Mouse (Mus musculus) T-helper 17 cell (primary cell): ENCODE measurements at regions not wholly inside any gene's neighbourhood (a gene's known extent, or its start where the extent isn't known, plus 50 kb on each side); places are given as distances from the start of the nearest gene placed in this dataset.

Experiments
- in situ Hi-C, 2 experiments: fragments of 300-600 bp; cut with MboI, MseI; formaldehyde crosslinking; loops; 1 replicate in 1 of 2; 2 replicates in 1 of 2; pipeline ENCODE4 v1.15.1; 2025; ENCODE audit warnings: high pct_unique_total_duplicates in 2 of 2

DNA sequence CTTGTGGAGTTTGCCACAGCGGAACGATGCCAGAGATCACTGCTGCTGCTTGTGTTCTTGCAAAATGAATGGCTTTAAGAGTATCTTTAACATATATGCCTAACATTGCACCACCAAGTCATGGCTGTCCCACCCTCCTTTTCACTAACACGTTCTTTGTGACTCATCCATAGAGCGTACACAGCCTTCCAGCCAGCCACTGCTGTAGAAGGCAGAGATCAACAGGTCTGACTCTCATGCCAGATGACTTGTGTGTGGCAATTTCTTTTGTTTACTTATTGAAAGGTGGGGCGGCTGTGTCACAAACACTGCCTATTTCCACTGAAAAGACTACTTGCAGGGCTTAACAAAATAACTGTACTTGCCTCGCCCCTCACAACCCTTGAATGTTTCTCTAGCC is 239.5 kb upstream of the Rgma start:
- in situ Hi-C loops: no loop called here

DNA sequence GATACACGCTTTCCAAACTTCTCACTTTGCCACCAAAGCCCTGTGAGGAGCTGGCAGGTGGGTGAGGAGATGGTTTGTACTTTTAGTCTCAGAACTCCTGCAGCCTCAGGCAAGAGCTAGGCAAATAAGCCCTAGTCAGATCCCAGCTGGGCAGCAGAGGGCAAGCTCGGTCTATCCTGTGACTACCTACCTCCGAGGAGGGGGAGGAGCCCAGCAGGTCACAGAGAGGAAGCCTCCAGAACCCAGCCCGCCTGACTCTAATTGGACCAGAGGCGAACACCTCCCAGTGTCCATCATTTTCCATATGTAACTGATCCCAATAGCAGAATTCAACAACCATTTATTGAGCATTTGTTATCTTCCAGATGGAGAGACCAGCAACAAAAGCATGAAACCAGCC is 237.0 kb upstream of the Rgma start:
- in situ Hi-C loops: no loop called here

DNA sequence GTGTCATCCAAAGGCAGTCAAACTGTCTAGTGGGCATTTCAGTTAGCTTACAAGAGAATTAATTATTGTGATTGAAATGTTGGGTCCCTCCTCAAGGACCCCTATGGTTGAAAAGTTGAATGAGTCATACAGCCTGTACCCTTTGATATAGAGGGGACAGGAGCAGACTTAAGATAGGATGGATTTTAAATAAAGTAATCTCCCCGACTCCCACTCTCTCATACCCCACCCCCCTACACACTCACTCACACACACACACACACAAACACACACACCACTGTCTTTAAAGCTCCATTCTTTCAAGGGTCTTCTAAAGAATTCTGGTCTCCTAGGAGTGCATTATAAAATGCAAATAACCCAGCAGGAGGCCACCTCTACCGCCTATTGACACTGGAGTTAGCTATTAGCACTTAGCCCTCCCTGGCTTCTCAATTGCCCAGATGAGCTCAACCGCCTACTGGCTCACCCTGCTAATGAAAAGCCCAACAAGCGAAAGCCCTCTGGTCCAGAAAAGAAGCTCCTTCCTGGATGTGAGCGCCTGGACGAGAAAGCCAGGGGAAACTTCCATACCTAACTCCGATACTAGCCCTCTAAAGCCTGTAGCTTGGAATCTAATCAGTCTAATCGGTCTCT is 236.3 kb upstream of the Rgma start:
- in situ Hi-C loops: no loop called here

DNA sequence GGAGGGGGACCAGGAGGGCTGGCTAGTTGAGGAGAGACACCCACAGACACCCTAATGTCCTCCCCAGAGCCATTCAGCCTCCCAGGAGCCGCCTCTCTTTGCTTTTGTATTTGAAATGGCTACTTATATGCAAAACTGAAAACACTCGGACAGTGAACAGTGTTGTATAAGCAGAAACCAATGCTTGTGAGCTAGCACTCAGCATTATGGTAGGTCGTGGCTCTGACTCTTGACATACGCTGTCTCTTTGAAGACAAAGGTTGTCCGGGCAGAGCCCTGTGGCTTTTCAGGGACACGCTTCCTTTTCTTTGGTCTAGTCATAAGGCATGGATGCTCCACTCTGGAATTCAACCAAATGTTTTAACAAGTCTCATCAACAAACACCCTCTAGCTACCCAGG is 235.4 kb upstream of the Rgma start:
- in situ Hi-C loops: no loop called here

DNA sequence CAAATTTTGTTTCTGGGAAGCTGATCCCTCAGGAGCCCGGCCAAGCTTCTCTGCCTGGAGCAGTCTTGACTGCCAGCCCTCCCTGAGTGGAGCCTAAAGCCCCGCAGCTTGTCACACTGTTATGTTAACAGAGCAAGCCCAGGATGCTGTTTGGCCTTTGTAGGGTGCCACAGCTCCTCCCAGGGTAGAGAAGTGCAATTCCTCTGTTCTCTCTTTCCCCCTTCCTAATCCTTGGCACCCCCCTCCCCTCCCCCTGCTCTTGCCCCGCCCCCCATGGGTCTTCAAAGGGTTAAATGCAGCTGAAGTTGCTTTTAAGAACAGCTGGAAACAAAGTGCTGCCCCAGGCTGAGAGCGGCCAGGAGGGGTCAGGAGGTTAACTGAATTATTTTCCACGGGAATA is 234.1 kb upstream of the Rgma start:
- in situ Hi-C loops: no loop called here

DNA sequence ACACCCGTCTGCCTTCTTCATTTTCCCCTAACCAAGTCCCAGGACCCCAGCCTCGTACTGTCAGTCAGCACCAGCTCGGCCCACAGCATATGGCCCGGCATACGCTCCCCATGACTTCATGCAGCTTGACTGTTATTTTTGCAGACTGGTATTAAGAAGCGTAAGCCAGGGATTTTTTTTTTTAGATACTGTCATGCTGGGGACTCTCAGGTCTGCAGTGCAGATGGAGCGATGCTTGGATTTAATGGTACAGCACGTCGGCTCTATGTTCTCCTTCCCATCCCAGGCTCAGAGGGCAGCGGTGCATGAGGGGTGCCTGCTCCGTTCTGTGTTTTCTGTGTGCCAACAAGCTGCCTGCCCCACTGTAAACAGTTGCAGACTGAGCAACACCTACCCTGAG is 231.4 kb upstream of the Rgma start:
- in situ Hi-C loops: no loop called here

DNA sequence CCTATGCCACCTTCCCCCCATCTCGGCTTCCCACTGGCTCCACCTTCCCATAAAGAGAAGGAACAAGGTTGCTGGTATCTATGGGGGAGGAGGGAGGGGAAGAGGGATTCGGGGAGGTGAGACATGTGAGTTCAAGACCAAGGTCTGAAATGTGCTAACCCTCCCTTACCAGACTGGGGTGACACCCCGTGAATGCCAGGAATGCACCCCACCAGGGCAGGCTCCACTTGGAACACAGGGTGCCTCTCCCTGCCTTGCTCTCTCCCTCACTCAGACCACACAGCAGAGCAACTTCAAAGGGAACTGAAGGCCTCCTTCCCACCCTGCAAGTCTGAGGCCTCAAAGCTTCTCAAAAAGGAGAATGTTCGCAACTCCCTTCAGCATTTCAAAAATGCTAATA is 230.5 kb upstream of the Rgma start:
- in situ Hi-C loops: no loop called here

DNA sequence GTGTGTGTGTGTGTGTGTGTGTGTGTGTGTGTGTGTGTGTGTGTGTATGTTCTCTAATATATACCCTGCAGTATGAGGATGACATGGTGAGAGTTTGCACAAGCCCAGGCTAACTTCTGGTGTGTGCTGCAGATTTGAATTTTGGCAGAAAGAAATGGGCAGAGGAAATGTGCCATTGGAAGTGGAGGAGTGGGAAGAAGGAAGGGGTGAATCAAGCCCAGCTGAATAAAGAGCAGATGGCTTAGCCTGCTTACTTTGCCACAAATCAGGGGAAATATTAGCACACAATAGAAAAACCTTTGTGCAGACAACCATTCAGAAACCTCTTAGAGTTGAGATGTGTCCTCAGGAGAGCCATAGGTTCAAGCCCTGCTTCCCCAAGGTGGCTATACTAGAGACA is 228.1 kb upstream of the Rgma start:
- in situ Hi-C loops: no loop called here

DNA sequence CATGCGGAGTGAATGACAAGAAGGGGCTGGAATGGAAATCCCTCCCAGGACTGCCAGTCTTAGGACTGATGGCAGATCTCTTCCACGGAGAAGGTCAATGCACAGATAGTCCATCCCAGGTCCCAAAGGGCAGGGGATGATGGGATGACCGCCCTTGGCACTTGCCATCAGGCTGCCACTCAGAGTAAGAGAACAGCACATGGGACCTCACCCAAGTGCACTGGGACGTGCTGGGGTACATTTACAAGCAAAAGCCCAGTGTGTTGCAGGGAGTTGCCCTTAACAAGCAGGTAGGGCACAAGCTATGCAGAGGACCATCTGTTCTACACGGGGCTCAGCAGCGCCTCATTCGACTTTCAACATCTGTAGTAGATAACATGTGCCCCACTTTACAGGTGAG is 224.9 kb upstream of the Rgma start:
- in situ Hi-C loops: no loop called here

DNA sequence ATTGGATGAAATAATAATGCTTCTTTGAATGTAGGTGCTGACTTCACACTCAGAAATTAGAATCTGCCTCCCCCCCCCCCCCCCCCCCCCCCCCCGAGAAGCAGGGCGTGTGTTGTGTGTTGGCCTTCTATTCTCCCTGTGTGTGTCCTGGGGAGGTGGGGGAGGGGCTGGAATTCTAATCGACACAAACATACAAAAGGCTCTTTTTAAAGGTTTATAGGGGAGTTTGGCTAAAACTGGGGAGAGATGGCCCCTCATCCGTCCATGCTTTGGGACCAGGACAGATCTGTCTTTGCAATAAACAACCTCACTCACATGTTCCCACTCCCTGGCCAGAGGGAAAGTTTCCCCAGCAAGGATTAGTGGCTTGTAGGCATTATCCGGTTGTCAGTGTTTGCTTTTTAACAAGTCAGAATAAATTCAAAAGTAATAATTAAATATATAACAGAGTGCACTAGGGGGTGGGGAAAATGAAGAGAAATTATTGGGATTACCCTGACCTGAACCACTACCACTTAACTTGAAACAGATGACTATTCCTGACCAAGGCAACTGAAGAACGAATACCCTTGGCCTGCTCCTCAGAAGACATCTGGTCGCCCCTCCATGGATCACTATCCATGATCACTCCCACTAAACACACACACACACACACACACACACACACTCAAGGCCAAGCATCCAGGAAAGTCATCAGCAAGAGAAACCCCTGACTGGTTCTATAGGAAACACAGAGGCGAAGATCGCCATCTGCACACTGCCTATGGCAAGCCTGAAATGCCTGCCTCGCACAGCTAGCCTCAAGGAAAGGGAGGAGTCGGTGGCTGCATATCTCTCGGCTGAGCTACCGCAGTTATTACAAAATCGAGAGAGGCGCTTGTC is 223.5 kb upstream of the Rgma start:
- in situ Hi-C loops: no loop called here

DNA sequence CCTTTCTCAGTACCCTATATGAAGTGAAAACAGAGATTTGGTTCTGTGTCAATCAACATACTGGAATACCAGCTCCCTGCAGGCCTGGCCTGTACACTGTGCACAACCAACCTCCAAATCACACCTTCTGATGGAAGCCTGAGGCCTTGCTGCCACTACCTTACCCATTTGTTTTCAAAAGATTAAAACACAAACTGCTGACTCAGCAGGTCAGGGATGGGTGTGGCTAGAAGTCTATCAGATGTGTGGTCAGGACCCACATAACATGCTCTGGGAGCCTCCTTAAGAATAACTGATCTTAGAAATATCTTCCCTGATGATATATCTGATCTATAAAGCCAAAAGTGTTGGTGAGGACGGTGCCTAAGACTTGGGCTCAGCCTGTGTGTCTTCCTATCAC is 221.6 kb upstream of the Rgma start:
- in situ Hi-C loops: no loop called here

DNA sequence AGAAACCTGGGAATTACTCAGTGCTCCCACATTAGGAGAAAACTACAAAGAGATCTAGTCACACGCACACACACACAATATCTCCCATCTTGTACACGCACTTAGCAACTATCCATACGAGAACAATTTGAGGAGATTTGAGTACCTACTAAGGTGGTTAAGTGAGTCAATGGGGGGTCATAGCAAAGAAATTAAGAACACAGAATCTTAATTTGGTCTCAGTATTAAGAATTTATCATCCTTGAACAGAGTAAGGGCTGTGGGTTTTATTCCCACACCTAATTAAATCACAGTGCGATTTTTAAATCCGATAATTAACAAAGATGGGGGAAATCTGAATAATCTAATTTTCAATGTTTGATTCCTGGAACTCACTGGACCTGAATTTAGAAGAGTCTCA is 216.5 kb upstream of the Rgma start:
- in situ Hi-C loops: no loop called here

DNA sequence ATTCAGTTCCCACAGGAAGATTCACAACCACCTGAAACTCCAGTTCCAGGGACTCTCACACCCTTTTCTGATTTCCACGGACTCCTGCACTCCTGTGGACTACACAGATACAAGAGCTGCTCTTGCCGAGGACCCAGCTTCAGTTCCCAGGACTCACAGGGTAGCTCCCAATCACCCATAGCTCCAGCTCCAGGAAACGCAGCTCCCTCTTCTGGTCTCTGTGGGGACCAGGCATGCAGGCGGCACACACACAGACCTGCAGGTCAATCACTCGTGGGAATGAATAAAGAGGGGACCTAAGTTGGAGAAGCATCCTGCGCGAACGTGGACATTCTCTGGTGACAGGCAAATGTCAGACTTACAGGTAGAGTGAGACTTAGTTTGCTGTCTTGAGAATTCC is 214.3 kb upstream of the Rgma start:
- in situ Hi-C loops: loop anchor here in 1 of 2 experiments (10.0 kb wide), 1 partner anchor 1254 kb away; no protein-coding TSS in a partner anchor

DNA sequence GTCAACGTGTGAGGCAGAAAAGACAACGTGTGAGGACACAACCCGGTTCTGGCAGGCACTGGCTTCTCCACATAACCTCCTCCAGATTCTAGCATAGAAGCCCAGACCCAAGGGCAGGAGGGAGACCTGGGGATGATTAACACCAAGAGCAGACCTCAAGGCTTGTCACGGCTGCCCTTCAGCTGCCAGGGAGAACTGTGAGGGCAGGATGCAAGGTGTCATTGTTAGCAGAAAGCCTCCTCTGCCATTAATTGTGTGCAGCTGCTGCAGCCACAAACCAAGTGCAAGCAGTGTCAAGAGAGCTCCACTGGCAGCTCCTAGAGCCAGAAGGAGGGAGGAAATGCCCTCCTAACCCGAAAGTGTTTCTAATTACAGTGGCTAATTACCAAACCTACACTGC is 211.6 kb upstream of the Rgma start:
- in situ Hi-C loops: loop anchor here in 1 of 2 experiments (10.0 kb wide), 1 partner anchor 1251 kb away; no protein-coding TSS in a partner anchor

DNA sequence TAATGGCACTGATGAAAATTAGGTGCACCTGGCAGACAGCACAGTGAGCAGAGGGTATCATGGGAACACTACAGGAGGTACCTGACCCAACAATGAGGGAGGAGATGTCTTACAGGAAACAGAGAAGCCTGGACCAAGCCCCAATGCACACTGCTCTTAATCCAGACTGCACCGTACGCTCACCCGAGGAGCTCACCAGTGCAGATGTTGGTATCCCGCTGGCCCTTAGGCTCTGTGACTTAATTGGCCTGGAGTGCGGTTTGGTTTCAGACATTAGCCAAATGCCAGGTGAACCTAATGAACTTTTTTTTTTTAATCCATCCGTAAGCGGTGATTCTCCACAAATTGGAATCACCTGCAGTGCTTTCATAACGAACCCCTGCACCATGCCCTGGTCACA is 209.8 kb upstream of the Rgma start:
- in situ Hi-C loops: loop anchor here in 1 of 2 experiments (10.0 kb wide), 1 partner anchor 1249 kb away; no protein-coding TSS in a partner anchor

DNA sequence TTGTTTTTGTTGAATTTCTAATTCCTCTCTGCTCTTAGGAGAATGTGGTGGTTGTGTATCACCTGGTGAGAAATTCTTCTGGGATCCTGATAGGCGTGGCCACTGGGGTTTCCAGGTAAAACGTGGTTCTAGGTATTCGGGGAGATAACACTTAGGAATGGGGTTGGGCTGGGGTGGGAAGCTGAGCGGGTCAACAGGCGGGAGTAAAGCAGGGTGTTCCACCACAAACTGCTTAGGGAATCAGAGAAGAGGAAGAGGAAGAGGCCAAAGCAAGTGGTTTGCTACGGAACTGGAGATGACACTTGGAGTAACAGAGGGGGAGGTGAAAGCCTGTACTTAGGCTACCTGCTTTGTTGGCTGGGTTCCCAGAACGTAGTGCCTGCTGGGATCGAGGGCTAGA is 205.9 kb upstream of the Rgma start:
- in situ Hi-C loops: loop anchor here in 1 of 2 experiments (10.0 kb wide), 1 partner anchor 1245 kb away; no protein-coding TSS in a partner anchor

DNA sequence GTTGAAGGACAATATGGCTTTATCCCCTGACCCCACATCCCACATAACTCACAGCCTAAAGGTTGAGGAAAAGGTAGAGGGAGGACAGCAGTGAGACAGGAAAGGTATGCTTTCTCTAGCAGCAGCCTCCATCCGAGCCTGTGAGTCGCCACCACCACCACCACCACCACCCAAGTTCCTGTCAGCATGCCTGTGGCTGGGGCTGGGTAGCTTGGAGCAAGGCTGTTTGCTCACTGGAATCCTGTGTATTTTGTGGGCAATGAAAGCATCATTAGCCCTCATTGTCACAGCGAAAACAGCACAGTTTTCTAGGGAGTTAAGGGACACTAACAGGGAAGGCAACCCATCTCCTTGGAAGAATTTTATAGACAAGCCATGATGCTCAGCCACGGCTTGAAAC is 202.7 kb upstream of the Rgma start:
- in situ Hi-C loops: no loop called here

DNA sequence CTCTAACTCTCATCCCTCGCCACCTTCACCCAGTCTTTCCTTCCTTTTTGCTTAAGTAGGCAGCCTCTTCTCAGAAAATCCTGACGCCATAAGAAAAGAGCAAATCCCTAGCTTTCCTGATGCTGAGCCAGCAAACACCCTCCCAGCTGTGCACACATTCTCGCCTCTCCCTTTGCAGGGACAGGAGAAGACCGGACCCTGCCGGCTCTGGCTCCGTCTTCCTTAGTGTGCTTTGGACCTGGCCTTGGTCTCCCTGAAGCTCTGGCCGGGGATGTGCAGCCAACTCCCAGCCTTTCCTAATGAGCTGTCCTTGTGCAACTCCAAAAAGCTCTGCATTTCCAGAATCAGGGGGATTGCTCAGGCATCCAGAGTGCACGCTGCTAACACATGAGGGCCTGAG is 191.5 kb upstream of the Rgma start:
- in situ Hi-C loops: no loop called here

DNA sequence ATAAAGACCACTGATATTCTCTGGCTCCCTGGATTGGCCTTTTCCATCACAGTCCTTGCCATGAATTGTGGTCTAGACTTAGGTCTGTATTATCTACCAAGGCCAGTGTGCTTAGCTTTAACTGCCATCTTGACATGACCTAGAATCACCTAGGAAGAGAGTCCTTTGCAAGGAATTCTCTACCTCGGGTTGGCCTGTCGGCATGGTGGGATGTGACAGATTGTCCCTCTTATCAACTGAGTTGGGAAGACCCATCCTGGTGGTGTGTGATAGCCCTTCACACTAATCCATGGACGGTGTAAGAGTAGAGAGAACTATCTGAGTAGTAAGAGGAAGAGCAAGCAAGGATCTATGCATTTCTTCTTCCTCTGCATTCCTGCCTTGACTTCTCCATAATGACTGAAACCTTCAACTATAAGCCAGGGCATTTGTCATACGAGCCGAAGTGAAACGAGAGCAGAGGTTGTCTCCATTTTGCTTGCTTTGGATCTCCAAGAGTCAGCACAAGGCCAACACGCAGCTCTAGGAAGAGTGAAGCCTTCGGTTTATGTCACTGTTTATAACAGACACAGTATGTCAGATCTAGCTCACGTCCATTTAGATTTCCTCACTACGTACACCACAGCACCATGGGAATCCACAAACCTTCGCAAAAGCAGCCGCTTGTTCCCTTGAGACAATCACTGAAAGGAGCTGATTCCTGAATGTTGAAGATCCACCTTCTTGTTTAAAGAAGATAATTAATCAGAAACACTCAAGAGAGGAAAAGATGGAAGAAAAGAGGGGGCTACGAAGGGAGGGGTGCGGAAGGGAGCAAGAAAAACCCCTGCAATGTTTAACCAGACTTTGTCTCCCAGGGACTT is 190.9 kb upstream of the Rgma start:
- in situ Hi-C loops: no loop called here

DNA sequence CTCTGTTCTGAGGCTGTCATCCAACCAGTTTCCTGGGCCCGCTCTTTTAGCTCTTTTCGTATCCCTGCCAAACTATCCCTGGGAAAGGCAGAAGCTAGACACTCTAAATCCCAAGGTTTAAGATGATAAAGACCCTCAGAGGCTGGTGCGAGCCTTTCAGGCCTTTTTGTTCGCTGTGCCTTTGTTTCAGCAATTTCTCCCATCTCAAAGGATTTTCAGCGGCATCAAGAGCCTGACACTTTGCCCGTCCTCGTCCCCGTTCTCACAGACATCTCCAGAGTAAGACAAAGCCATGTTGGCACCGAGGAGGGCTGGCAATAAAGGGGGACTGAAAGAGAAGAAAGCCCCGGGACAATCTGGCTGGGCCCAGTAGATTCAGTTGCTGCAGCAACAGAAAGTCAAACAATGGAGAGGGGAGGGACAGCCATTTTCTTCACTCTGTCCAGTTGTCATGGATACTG is 190.2 kb upstream of the Rgma start:
- in situ Hi-C loops: no loop called here

DNA sequence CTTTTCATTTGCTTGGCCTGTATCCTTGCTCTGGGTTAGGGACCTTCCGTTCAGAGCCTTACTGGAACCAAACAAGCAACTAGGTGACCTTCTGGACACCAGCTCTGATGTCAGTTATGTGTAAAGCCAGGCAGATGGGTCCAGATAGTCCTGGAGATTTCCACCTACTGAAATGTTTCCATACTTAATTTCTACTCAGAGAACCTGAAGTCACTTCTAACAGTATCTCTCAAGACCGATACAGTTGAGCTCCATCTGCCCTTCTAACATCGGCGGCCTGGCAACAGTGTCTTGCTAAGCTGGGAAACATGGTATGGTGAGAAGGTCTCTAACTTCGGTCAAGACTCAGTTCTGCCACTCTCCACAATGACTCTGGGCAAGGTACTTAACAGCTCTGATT is 189.7 kb upstream of the Rgma start:
- in situ Hi-C loops: no loop called here

DNA sequence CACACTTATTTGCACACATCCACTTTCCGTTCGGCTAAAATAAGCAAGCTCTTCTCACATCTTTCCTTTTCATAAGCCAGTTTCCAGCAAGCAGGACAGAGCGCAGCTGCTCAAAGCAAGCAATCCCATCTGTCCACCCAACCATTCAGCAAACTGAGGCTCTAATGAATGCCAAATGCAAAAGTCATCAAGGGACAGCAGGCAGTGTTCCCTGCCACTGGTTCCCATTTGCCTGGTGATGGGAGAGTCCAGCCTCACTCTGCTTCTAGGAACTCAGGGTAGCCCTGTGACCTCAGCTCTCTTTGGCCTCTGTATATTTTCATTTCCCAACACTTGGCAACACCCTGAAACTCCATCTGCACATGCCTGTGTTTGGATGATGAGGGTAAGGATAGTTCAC is 188.8 kb upstream of the Rgma start:
- in situ Hi-C loops: no loop called here
